Mouse (Mus musculus): ENCODE results near the gene Ddx3x.

GRCm38 (mm10) chrX:13241426-13242319 lies 39.1 kb upstream of the Ddx3x start:
- TF ChIP-seq CTCF (conservative IDR thresholded peaks at IDR 0.05 in 1 of 2, IDR thresholded peaks at IDR 0.05 in 1 of 2; ENCODE audit: low read depth in 2 of 2, low read length in 2 of 2), result no peak
- TF ChIP-seq ZC3H11A (IDR thresholded peaks at IDR 0.05; ENCODE audit: low read depth, low read length), result no peak
- no peak; the same call in 1 of the 2 replicates for TF ChIP-seq POLR2A (IDR thresholded peaks at IDR 0.05; ENCODE audit: low read depth, low read length)
- TF ChIP-seq UBTF (IDR thresholded peaks at IDR 0.05; ENCODE audit: low read depth, low read length), result no peak
- no peak for TF ChIP-seq NRF1 (IDR thresholded peaks at IDR 0.05; ENCODE audit: low read depth, low read length)
- no peak for TF ChIP-seq CHD2 (IDR thresholded peaks at IDR 0.05; ENCODE audit: low read length)
